Mouse (Mus musculus) liver, embryonic 14.5 days (tissue): Measurements from ENCODE around the gene Cdh26. TPM values are rescaled to one million over a fixed set of nuclear protein-coding genes. Genes with fewer than 3 reads are reported as not detected.

ENCODE experiments used
- ATAC-seq: fragments of 200-750 bp; cut with Nextera tagmentation; 2 replicates; pipeline ENCODE4 v1.8.0; 2017; ENCODE audit warnings: moderate number of reproducible peaks, mild to moderate bottlenecking, moderate library complexity; ENCODE audit not compliant: insufficient read depth
- DNase-seq, 3 experiments: peaks; one replicate each; pipeline ENCODE4 v3.0.0-alpha.2; 2012 to 2013; ENCODE audit warnings: low read depth in 3 of 3, low spot score in 3 of 3
- H3K27ac ChIP-seq: fragments of 300-500 bp; sonication (generic); 2 replicates; pipeline ENCODE4 v1.5.1; 2014; ENCODE audit warnings: moderate library complexity, mild to moderate bottlenecking, control low read depth, inconsistent platforms
- H3K27me3 ChIP-seq: fragments of 300-500 bp; sonication (generic); 2 replicates; pipeline ENCODE4 v1.6.1; 2014; ENCODE audit warnings: mild to moderate bottlenecking, low read length, moderate library complexity; ENCODE audit not compliant: control insufficient read depth, insufficient read depth
- H3K36me3 ChIP-seq: fragments of 300-500 bp; sonication (generic); replicated peaks from 2 replicates; pipeline ENCODE4 v1.6.1; 2014; ENCODE audit warnings: low read depth; ENCODE audit not compliant: control insufficient read depth, insufficient read depth
- H3K4me1 ChIP-seq, 2 experiments: fragments of 200-500 bp in 1 of 2; fragments of 300-500 bp in 1 of 2; sonication (generic) in 1 of 2; replicated peaks; 2 replicates each; pipeline ENCODE4 v1.6.1; 2012 to 2014; ENCODE audit warnings: antibody characterized with exemption in 1 of 2, inconsistent platforms in 1 of 2, low read length in 1 of 2; ENCODE audit not compliant: control insufficient read depth in 2 of 2, insufficient read depth in 2 of 2
- H3K4me2 ChIP-seq: fragments of 300-500 bp; sonication (generic); 2 replicates; pipeline ENCODE4 v1.6.1; 2014; ENCODE audit warnings: low read depth, mild to moderate bottlenecking, control low read depth, moderate library complexity
- H3K4me3 ChIP-seq, 2 experiments: fragments of 200-500 bp in 1 of 2; fragments of 300-500 bp in 1 of 2; sonication (generic) in 1 of 2; 2 replicates each; pipeline ENCODE4 v1.5.1; 2012 to 2014; ENCODE audit warnings: low read depth in 2 of 2, low read length in 2 of 2, mild to moderate bottlenecking in 2 of 2, control low read depth in 1 of 2, inconsistent platforms in 1 of 2, moderate library complexity in 1 of 2; ENCODE audit not compliant: insufficient read depth in 1 of 2
- H3K9ac ChIP-seq: fragments of 300-500 bp; sonication (generic); replicated peaks from 2 replicates; pipeline ENCODE4 v1.6.1; 2014; ENCODE audit warnings: mild to moderate bottlenecking, control low read depth, moderate library complexity
- H3K9me3 ChIP-seq: fragments of 300-500 bp; sonication (generic); 2 replicates; pipeline ENCODE4 v1.6.1; 2016; ENCODE audit warnings: low read length, mixed read lengths; ENCODE audit not compliant: control insufficient read depth
- CTCF ChIP-seq: IDR thresholded peaks from 2 replicates; pipeline ENCODE4 v1.5.1; 2016; ENCODE audit warnings: antibody characterized with exemption, low read depth, control low read depth
- EP300 ChIP-seq: IDR thresholded peaks from 2 replicates; pipeline ENCODE4 v1.6.1; 2016; ENCODE audit warnings: antibody characterized with exemption, low read depth
- WGBS: fragments of 180-500 bp; shearing (Covaris S2); extraction: QIAGEN DNeasy Blood & Tissue Kit; methylation state at CpG from one replicate; pipeline ENCODE4 v1.1.7; 2014; ENCODE audit not compliant: insufficient replicate concordance; 5-methylcytosine and 5-hydroxymethylcytosine counted together
- polyA plus RNA-seq, 2 experiments: library from polyadenylated mRNA; depleted of rRNA in 1 of 2; stranded (reverse) in 1 of 2; unstranded in 1 of 2; fragments of >200 nt; fragmentation: Nextera tagmentation in 1 of 2; extraction: Ambion mirVana in 1 of 2; gene quantifications; 2 replicates each; pipeline versions ENCODE4 v1.2.1 to v1.2.3; 2012 to 2014

The Cdh26 gene
- polyA plus RNA-seq, 2 experiments = 0.09 to 0.15 TPM

DNA sequence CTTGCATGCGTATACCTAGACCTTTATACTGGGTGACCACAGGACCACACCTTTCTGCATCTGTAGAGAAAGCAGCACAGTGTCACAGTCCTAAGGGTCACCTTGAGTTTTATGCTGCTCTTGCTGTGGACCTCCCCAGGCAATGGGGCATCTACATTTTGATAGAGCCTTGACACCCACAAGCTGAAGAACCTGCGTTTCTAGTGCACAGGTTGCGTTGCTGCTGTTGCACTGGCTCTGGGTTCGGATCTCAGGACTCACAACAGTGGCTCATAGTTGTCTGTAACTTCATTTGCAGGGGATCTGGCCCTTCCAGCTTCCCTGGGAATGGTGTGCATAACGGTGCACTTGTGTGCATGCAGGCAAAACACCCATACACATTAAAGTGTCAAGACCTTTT is 3.1 kb upstream of the Cdh26 start:
- ATAC-seq = no peak
- TF ChIP-seq EP300 (no peak), CTCF (no peak)
- Histone ChIP-seq H3K4me3 (no peak overlapping the region), H3K4me2 (no peak overlapping the region), H3K27me3 (no peaks in the 10 kb centered on the region), H3K36me3 (no peaks in the 10 kb centered on the region), H3K9me3 (no peaks in the 10 kb centered on the region), H3K4me1 (no peaks in the 10 kb centered on the region), H3K9ac (no peak overlapping the region), H3K27ac (no peak overlapping the region)
- WGBS = 50% methylated on average over 5 of the region's 5 CpGs
- no peak for DNase-seq

DNA sequence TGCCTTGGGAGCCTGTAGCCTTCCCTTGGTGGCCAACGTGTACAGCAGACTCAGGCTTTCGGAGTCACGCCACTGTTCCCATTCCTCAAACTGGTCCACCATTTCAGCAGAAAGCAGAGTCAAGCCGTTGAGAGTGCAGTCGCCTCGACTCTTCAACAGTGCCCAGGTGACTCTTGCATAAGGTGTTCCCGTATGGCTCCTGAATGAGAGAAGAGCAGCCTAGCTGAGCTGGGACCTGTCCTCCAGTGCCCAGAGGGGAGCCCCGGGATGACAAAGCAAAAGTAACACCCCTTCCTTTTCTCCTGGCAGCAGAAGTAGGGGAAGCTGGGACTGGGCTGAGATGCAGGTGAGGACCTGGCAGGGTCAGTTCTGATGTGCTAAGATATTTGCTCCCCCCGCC is 2.1 kb upstream of the Cdh26 start:
- Histone ChIP-seq H3K27ac (no peak overlapping the region), H3K4me3 (no peak overlapping the region), H3K9ac (no peak overlapping the region), H3K9me3 (no peaks in the 10 kb centered on the region), H3K36me3 (no peaks in the 10 kb centered on the region), H3K4me1 (no peaks in the 10 kb centered on the region), H3K27me3 (no peaks in the 10 kb centered on the region), H3K4me2 (no peak overlapping the region)
- no peak for ATAC-seq
- no peak for DNase-seq
- 54% methylated on average over 9 of the region's 9 CpGs for WGBS
- TF ChIP-seq EP300 (no peak), CTCF (no peak)

DNA sequence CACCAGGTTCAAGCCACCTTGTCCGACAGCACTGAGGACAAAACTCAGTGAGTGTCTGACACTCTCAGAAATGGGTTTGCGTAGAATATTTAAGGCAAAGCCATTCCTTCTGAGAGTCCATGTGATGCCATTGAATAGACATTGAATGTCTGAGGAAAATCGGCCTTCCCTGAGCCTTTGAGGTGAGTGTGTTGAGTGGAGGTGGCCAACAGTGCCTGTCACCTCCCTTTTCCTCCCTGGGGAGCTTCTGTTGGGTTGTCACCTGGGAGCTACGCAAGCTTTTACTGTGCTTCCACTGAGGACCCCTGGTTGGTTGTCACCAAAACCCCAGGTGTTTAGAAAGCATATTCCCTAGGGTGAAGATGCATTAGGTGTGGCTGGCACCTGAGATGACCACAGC is 1.7 kb upstream of the Cdh26 start:
- H3K9ac ChIP-seq = no peak overlapping the region
- no peak overlapping the region for H3K4me3 ChIP-seq
- no peak for TF ChIP-seq CTCF
- no peak for TF ChIP-seq EP300
- H3K36me3 ChIP-seq = no peaks in the 10 kb centered on the region
- DNase-seq (no peak), ATAC-seq (no peak)
- H3K4me1 ChIP-seq = no peaks in the 10 kb centered on the region
- no peak overlapping the region for H3K4me2 ChIP-seq
- H3K27me3 ChIP-seq = no peaks in the 10 kb centered on the region
- 63% methylated on average over 4 of the region's 4 CpGs for WGBS
- no peaks in the 10 kb centered on the region for H3K9me3 ChIP-seq
- H3K27ac ChIP-seq = no peak overlapping the region

DNA sequence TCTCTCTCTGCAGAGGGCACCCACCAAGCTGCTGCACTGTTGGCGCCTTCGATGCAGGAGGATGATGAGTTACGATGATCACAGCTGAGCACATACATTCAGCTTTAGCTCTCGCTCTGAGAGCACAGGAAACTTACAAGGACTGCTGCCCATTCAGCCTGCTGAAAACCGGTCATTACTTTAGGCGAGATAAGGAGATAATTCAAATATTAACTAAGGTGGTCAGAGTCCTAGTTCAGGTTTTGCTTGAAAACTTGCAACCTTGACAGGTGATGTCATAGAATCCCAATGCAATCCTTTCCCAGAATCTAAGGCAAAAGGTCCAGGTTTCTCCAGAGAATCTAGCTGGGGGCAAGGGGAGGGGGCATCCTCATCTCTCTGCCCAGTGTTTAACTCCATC is 905 bp upstream of the Cdh26 start:
- TF ChIP-seq CTCF (no peak), EP300 (no peak)
- Histone ChIP-seq H3K9ac (no peak overlapping the region), H3K4me2 (no peak overlapping the region), H3K27ac (no peak overlapping the region), H3K4me3 (no peak overlapping the region), H3K4me1 (no peaks in the 10 kb centered on the region), H3K9me3 (no peaks in the 10 kb centered on the region), H3K27me3 (no peaks in the 10 kb centered on the region), H3K36me3 (no peaks in the 10 kb centered on the region)
- ATAC-seq (no peak), DNase-seq (no peak)
- WGBS = 53% methylated on average over 6 of the region's 6 CpGs

DNA sequence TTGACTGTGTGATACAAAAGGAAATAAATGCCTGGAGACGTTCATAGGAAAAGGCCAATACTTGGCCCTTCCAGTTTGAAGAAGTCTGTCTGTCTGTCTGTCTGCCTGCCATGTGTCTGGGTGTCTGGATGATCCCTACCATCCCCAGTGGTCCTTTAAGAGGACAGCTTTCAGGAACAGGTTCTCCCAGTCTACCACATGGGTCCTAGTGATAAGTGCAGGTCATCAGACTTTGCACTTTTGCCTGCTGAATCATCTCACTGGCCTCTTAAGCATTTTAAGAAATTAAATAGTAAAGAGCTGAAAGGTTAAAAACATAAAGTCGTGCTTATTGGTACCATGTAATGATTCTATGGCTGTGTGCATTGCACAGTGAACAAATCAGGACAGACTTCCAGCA is 3.2 kb downstream of the Cdh26 start:
- DNase-seq = no peak
- Histone ChIP-seq H3K4me1 (no peaks in the 10 kb centered on the region), H3K4me2 (no peak overlapping the region), H3K27me3 (no peaks in the 10 kb centered on the region), H3K4me3 (no peak overlapping the region), H3K9ac (no peak overlapping the region), H3K9me3 (no peaks in the 10 kb centered on the region), H3K27ac (no peak overlapping the region), H3K36me3 (no peaks in the 10 kb centered on the region)
- TF ChIP-seq EP300 (no peak), CTCF (no peak)
- 41% methylated on average over 2 of the region's 2 CpGs for WGBS
- no peak for ATAC-seq

DNA sequence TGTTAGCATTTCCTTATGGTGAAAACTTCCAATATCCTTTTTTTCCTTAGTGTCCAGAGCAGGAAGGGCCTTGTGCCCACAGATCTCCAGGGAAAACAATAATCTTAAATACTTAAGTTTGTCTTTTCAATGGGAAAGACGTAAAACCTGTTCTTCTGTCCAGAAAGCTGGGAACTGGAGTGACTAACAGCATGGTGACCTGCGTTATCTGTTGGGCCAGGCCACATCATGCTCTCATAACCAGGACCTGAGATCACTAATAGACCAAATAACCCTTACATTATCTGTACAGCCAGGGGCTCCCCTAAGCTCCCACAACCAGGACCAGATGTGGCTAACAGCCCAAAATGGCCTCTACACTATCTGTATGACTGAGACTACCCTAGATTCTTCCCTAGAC is 3.6 kb downstream of the Cdh26 start:
- DNase-seq (no peak), ATAC-seq (no peak)
- Histone ChIP-seq H3K4me3 (no peak overlapping the region), H3K36me3 (no peaks in the 10 kb centered on the region), H3K4me2 (no peak overlapping the region), H3K27me3 (no peaks in the 10 kb centered on the region), H3K9ac (no peak overlapping the region), H3K9me3 (no peaks in the 10 kb centered on the region), H3K27ac (no peak overlapping the region), H3K4me1 (no peaks in the 10 kb centered on the region)
- no peak for TF ChIP-seq EP300
- TF ChIP-seq CTCF = no peak
- WGBS = 51% methylated on average over 2 of the region's 2 CpGs
